Mouse (Mus musculus) hindbrain, embryonic 11.5 days (tissue): ENCODE data around the gene Ssh2. TPM values are rescaled to one million over a fixed set of nuclear protein-coding genes. Genes with fewer than 3 reads are reported as not detected.

Experiments
- ATAC-seq: fragments of 200-750 bp; cut with Nextera tagmentation; 2 replicates; pipeline ENCODE4 v1.8.0; 2017; ENCODE audit warnings: mild to moderate bottlenecking, moderate TSS enrichment, moderate library complexity; ENCODE audit not compliant: low FRiP score
- DNase-seq: peaks from one replicate; pipeline ENCODE4 v3.0.0-alpha.2; 2015; ENCODE audit warnings: low spot score
- H3K27ac ChIP-seq: fragments of 300-500 bp; sonication (generic); 2 replicates; pipeline ENCODE4 v1.5.1; 2014; ENCODE audit warnings: mild to moderate bottlenecking, low read depth, low read length
- H3K27me3 ChIP-seq: fragments of 300-500 bp; sonication (generic); 2 replicates; pipeline ENCODE4 v1.6.1; 2014; ENCODE audit warnings: mild to moderate bottlenecking, low read length, moderate library complexity, mixed read lengths; ENCODE audit not compliant: control insufficient read depth, insufficient read depth
- H3K36me3 ChIP-seq: fragments of 300-500 bp; sonication (generic); 2 replicates; pipeline ENCODE4 v1.6.1; 2014; ENCODE audit warnings: mild to moderate bottlenecking, low read length, moderate library complexity, mixed read lengths; ENCODE audit not compliant: control insufficient read depth, insufficient read depth
- H3K4me1 ChIP-seq: fragments of 300-500 bp; sonication (generic); replicated peaks from 2 replicates; pipeline ENCODE4 v1.6.1; 2014; ENCODE audit warnings: low read length, mixed read lengths; ENCODE audit not compliant: control insufficient read depth, insufficient read depth
- H3K4me2 ChIP-seq: fragments of 300-500 bp; sonication (generic); replicated peaks from 2 replicates; pipeline ENCODE4 v1.6.1; 2014; ENCODE audit warnings: mild to moderate bottlenecking, low read depth, low read length
- H3K4me3 ChIP-seq: fragments of 300-500 bp; sonication (generic); 2 replicates; pipeline ENCODE4 v1.5.1; 2014; ENCODE audit warnings: low read depth, low read length
- H3K9ac ChIP-seq: fragments of 300-500 bp; sonication (generic); 2 replicates; pipeline ENCODE4 v1.6.1; 2014; ENCODE audit warnings: low read depth, low read length
- H3K9me3 ChIP-seq: fragments of 300-500 bp; sonication (generic); 2 replicates; pipeline ENCODE4 v1.6.1; 2016; ENCODE audit warnings: low read length; ENCODE audit not compliant: control insufficient read depth
- WGBS: fragments of 180-500 bp; shearing (Covaris S2); extraction: QIAGEN DNeasy Blood & Tissue Kit; methylation state at CpG from one replicate; pipeline ENCODE4 v1.1.7; 2014; 5-methylcytosine and 5-hydroxymethylcytosine counted together
- polyA plus RNA-seq: library from polyadenylated mRNA; unstranded; fragments of >200 nt; fragmentation: Nextera tagmentation; extraction: Ambion mirVana; gene quantifications from 2 replicates; pipeline ENCODE4 v1.2.1, GENCODE M21; 2014

Ssh2 gene
- polyA plus RNA-seq, 1 experiment from 2014 or later: 17.4 TPM

DNA sequence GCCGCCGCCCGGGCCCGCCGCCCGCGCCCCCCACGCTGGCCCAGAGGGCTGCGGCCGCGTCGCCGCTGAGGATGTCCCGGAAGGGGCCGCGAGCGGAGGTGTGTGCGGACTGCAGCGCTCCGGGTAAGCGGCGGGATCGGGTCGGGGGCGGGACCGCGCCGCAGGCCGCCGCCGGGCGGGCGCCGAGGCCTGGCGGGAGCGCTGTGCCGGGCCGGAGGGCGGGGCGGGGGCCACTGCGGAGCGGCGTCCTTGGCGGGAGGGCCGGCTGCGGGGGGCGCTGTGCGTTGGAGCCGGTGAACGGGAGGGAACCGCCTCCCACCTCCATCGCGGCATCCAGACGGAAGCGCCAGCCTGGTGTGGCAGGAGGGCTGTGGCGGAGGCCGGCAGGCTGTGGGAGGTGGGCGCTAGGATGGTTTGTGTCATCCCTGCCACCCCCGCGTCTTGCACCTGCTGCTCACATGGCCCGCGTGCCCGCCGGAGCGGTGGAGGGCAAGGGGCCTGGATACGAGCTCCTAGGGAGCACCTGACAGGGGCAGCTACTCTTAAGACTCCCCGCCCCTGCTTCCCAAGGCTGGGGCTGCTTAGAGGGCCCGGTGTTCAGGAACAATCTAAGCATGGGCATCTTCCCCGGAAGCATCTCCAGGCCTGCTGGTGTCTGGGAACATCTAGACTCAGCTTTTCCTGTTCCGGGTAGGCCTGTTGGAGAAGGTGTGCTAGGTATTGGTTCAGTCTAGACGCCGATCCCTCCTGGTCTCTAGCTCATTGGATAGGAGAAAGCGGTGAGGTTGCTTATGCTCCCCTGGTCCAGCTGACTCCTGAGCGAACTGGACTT lies 277.6 kb downstream of the Ssh2 start, which contains the start of gene Git1:
Git1 (plus strand) TSS at position 51 of the 832 bp plus-strand sequence.
- DNase-seq: peak; percentile 54
- Histone ChIP-seq H3K27ac (peak within 1 kb of the TSS; percentile 88), H3K4me2 (peak within 1 kb of the TSS; percentile 84), H3K36me3 (no peaks in the 10 kb centered on the region), H3K9ac (peak within 1 kb of the TSS; percentile 93), H3K4me3 (peak within 1 kb of the TSS; percentile 74), H3K27me3 (no peaks in the 10 kb centered on the region), H3K9me3 (no peaks in the 10 kb centered on the region), H3K4me1 (peaks cover 21% of the 10 kb centered on the region)
- WGBS: 2% methylated on average over 30 of the region's 74 CpGs
- no peak for ATAC-seq

- WGBS: 36% methylated on average over 4 of the region's 4 CpGs
- ATAC-seq (no peak), DNase-seq (no peak)
- Histone ChIP-seq H3K27me3 (no peaks in the 10 kb centered on the region), H3K9ac (peak overlapping the region; percentile 93), H3K9me3 (no peaks in the 10 kb centered on the region), H3K36me3 (no peaks in the 10 kb centered on the region), H3K4me2 (peak overlapping the region; percentile 84), H3K4me1 (peaks cover 21% of the 10 kb centered on the region), H3K27ac (peak overlapping the region; percentile 88; the same call in 1 of the 2 replicates), H3K4me3 (peak overlapping the region; percentile 74)
Observed at GRCm38 (mm10) chr11:77494344-77494676, 278.2 kb downstream of the Ssh2 start.

- DNase-seq (no peak), ATAC-seq (no peak)
- Histone ChIP-seq H3K4me1 (peaks cover 21% of the 10 kb centered on the region), H3K36me3 (no peaks in the 10 kb centered on the region), H3K9ac (peak overlapping the region; percentile 93), H3K27ac (no peak overlapping the region), H3K27me3 (no peaks in the 10 kb centered on the region), H3K4me2 (peak overlapping the region; percentile 84), H3K4me3 (peak overlapping the region; percentile 74; the same call in 1 of the 2 replicates), H3K9me3 (no peaks in the 10 kb centered on the region)
- 74% methylated on average over 6 of the region's 6 CpGs for WGBS
Observed at GRCm38 (mm10) chr11:77494782-77495181, 278.7 kb downstream of the Ssh2 start.

DNA sequence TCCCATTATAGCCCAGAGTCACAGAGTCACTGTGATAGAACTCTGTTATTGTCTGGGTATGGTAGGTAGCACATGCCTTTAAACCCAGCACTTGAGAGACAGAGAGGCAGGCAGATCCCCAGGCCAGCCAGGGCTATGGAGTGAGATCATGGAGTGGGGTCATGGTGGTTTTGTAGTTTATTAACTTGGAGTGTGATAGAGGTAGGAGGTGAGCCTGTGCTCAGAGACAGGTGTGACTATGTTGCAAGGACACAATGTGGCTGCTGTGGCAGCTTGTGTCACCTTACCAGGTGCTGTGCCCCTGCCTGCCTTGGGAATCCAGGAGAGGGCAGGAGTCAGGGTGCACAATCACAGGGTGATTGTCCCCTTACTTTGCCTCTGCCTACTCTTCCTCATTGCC lies 279.4 kb downstream of the Ssh2 start:
- Histone ChIP-seq H3K9ac (no peak overlapping the region), H3K27me3 (no peaks in the 10 kb centered on the region), H3K9me3 (no peaks in the 10 kb centered on the region), H3K4me3 (no peak overlapping the region), H3K27ac (no peak overlapping the region), H3K4me2 (no peak overlapping the region), H3K4me1 (peaks cover 17% of the 10 kb centered on the region), H3K36me3 (no peaks in the 10 kb centered on the region)
- ATAC-seq: no peak
- no peak for DNase-seq

DNA sequence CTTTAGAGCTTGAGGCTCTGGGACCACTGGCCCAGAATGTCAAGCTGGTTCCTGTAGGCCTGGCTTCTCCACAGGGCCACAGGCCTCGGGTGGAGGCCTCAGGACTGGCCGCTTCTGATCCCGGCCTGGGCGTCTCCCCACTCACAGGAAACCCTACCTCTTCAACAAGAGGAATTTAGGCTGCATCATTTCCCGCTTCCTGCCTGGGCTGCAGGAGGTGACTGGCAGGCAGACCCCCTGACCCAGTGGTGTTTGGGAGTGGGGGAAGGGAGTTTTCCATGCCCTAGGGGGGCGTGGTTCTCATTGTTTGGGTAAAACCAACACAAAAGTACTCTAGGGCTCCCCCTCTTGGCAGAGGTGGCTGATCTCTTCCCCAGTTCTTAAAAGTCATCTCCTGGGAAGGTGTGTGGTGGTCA lies 281.3 kb downstream of the Ssh2 start:
- H3K27ac ChIP-seq: peak overlapping the region; percentile 42; the same call in 1 of the 2 replicates
- H3K36me3 ChIP-seq: no peaks in the 10 kb centered on the region
- H3K27me3 ChIP-seq: no peaks in the 10 kb centered on the region
- peaks cover 10% of the 10 kb centered on the region for H3K4me1 ChIP-seq
- peak overlapping the region; percentile 8; the same call in 1 of the 2 replicates for H3K4me2 ChIP-seq
- 4% methylated on average over 6 of the region's 6 CpGs for WGBS
- ATAC-seq (no peak), DNase-seq (peak; percentile 84)
- H3K9ac ChIP-seq: no peak overlapping the region
- no peaks in the 10 kb centered on the region for H3K9me3 ChIP-seq
- H3K4me3 ChIP-seq: no peak overlapping the region

GRCm38 (mm10) chr11:77497851-77498250 lies 281.8 kb downstream of the Ssh2 start:
- no peaks in the 10 kb centered on the region for H3K27me3 ChIP-seq
- H3K4me1 ChIP-seq: peaks cover 10% of the 10 kb centered on the region
- H3K36me3 ChIP-seq: no peaks in the 10 kb centered on the region
- H3K4me2 ChIP-seq: no peak overlapping the region
- no peaks in the 10 kb centered on the region for H3K9me3 ChIP-seq
- no peak overlapping the region for H3K4me3 ChIP-seq
- ATAC-seq (no peak), DNase-seq (no peak)
- 20% methylated on average over 4 of the region's 4 CpGs for WGBS
- no peak overlapping the region for H3K27ac ChIP-seq
- H3K9ac ChIP-seq: no peak overlapping the region

- Histone ChIP-seq H3K4me3 (no peak overlapping the region), H3K27me3 (no peaks in the 10 kb centered on the region), H3K4me1 (peaks cover 10% of the 10 kb centered on the region), H3K9me3 (no peaks in the 10 kb centered on the region), H3K36me3 (0 out of 2 replicates have a peak, but pooled peaks cover 2% of the 10 kb centered on the region), H3K9ac (no peak overlapping the region), H3K4me2 (no peak overlapping the region), H3K27ac (no peak overlapping the region)
- 71% methylated on average over 12 of the region's 12 CpGs for WGBS
- no peak for ATAC-seq
- DNase-seq: no peak
Observed at GRCm38 (mm10) chr11:77498261-77499139, 282.4 kb downstream of the Ssh2 start.

DNA sequence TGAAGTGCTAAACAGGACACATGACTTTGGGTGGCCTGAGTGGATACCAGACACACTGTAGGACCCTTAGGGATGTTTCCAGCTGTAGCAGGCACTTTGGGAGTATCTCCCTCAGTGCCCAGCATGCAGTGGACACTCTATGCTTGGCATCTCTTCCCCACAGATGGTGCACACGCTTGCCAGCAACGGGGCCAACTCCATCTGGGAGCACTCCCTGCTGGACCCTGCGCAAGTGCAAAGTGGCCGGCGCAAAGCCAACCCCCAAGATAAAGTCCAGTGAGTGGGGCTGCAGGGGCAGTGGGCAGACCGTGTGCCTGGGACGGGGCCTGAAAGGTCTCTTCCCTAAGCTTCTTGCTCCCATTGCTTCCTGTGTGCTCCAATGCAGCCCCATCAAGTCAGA lies 283.3 kb downstream of the Ssh2 start:
- peaks cover 10% of the 10 kb centered on the region for H3K4me1 ChIP-seq
- no peaks in the 10 kb centered on the region for H3K9me3 ChIP-seq
- 89% methylated on average over 7 of the region's 7 CpGs for WGBS
- no peaks in the 10 kb centered on the region for H3K27me3 ChIP-seq
- no peak overlapping the region for H3K4me3 ChIP-seq
- DNase-seq (no peak), ATAC-seq (no peak)
- H3K36me3 ChIP-seq: peaks cover 4% of the 10 kb centered on the region; the same call in 1 of the 2 replicates
- no peak overlapping the region for H3K4me2 ChIP-seq
- H3K9ac ChIP-seq: no peak overlapping the region
- H3K27ac ChIP-seq: no peak overlapping the region
